Mouse (Mus musculus) ES-Bruce4 (cell line): ENCODE results near the gene Bcam.

Source experiments
- CTCF ChIP-seq: IDR thresholded peaks from one replicate; pipeline ENCODE4 v1.8.1; 2011; ENCODE audit warnings: low read depth, low read length
- EP300 ChIP-seq: IDR thresholded peaks from 2 replicates; pipeline ENCODE4 v1.6.1; 2011; ENCODE audit warnings: low read depth, low read length; ENCODE audit not compliant: insufficient read depth
- POLR2A ChIP-seq: IDR thresholded peaks from one replicate; pipeline ENCODE4 v1.8.1; 2011; ENCODE audit warnings: low read length; ENCODE audit not compliant: insufficient read depth

DNA sequence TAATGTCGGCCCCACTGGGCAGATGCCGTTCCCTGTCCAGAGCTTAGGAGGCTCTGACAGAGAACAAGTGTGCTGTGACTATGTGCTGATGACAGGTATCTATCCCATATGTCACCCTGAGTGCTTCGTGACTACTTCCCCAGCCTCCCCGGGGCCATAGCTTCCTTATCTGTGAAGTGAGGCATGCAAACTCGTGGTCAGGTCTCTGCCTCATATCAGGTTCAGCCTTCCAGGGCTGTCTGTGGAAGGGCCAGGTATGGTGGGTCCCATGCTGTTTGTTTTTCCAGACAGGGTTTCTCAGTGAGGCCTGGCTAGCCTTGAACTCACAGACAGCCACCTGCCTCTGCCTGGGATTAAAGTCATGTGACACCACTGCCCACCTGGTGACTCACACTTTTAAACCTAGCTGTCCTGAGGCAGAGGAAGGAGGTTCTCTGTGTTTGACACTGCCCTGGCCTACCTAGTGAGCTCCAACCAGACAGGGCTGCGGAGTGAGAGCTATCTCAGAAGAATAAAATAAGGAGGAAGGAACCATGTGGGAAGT lies 42.8 kb upstream of the Bcam start:
- TF ChIP-seq CTCF (no peak), EP300 (no peak), POLR2A (no peak)
